Mouse (Mus musculus) heart, postnatal 0 days (tissue): ENCODE measurements around the gene Lasp1.

Experiments
- CTCF ChIP-seq: IDR thresholded peaks from 2 replicates; pipeline ENCODE4 v1.5.1; 2016; ENCODE audit warnings: antibody characterized with exemption, control low read depth, low read depth
- EP300 ChIP-seq: IDR thresholded peaks from 2 replicates; pipeline ENCODE4 v1.6.1; 2016; ENCODE audit warnings: antibody characterized with exemption, low read depth

DNA sequence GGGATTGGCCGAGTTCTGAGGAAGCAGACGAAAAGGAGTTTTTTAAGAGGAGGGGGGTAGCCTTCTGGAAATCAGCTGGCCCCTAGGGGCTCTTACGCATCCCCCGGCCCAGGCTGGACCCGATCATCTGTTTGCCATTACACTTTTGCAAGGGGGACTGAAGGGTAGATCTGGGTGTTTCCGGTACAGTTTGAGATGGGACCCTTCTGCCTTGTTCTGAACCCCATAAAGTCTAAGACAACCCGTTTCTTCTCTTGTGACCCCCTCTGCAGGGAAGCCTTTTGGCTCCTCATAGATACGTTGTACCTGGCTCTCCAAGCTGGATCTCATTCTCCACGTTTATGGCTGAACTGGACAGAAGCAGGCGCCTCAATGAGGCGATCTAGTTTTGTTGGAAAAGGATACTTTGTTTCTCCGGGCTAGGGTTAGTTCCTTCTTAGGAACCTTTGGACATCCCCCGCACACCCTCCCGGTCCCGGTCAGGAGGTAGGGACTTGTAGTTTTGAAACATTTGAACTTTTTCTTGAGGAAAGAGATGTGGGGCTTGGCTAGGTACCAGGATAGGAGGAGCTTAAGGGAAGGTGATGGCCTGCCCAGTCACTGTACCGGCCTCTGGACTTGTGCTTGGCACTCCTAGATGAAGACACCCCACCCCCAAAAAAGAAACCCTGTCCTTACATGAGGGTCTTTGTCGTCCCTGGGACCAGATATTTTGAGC is 2.0 kb downstream of the Lasp1 start:
- no peak for TF ChIP-seq CTCF
- TF ChIP-seq EP300: no peak
